ENCODE assay signal across 8 mouse cellular contexts in the genomic region with DNA sequence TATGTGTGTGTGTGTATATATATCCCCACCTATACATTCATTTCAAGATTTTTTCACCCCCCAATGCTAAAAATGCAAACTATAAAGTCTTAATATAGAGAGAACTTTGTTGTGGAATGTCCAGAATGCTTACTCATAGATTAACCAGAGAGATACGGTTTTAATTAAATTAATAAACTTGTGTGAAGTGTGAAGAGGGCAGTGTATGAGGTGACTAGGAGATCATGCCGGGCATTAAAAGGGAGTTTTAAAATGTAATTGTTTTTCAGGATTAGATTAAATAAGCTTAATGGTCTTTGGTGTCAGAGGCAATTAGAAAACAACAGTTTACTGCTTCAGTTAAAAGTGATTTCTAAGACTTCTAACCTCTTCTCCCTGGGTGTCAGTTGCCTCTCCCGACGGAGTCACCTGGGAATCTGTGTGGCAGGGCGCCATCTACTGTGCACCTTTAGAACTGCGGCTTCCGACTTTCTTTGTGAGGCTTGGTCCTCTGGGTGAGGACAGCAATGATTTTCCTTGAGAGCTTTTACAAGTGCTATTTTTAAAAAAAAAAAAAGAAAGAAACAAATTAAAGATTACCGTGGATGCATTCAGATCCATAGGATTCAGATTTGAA. TPM values are rescaled to one million over a fixed set of nuclear protein-coding genes. Genes with fewer than 3 reads are reported as not detected.
DNase-seq lines count a peak whose midpoint lies in the region; ATAC-seq and TF ChIP-seq lines count a peak whose summit lies in the region.

No protein-coding gene starts in this region.

- TF ChIP-seq CTCF in forebrain, postnatal 0 days (IDR thresholded peaks at IDR 0.05; ENCODE audit: low read depth), result peak; percentile 82

- no peak overlapping the region for H3K4me3 ChIP-seq in intestine, embryonic 14.5 days (ENCODE audit: low read depth, low read length)
- H3K4me3 ChIP-seq in intestine, embryonic 16.5 days (ENCODE audit: low read length), result no peak overlapping the region
- no peak overlapping the region for H3K4me3 ChIP-seq in forebrain, postnatal 0 days (ENCODE audit: low read depth, low read length)
- no peak overlapping the region for H3K4me3 ChIP-seq in limb, embryonic 10.5 days
- H3K4me3 ChIP-seq in neural tube, embryonic 13.5 days, result no peak overlapping the region

- H3K9me3 ChIP-seq in intestine, embryonic 14.5 days (ENCODE audit: control insufficient read depth, low read length), result no peaks in the 10 kb centered on the region
- H3K9me3 ChIP-seq in intestine, embryonic 16.5 days (ENCODE audit: control insufficient read depth, low read length), result no peaks in the 10 kb centered on the region
- H3K9me3 ChIP-seq in forebrain, postnatal 0 days (ENCODE audit: low read length), result no peaks in the 10 kb centered on the region
- no peaks in the 10 kb centered on the region for H3K9me3 ChIP-seq in limb, embryonic 10.5 days (replicated peaks)
- no peaks in the 10 kb centered on the region for H3K9me3 ChIP-seq in neural tube, embryonic 13.5 days

- no peaks in the 10 kb centered on the region for H3K27me3 ChIP-seq in intestine, embryonic 14.5 days (replicated peaks; ENCODE audit: control insufficient read depth, insufficient read depth, low read length)
- no peaks in the 10 kb centered on the region for H3K27me3 ChIP-seq in intestine, embryonic 16.5 days (replicated peaks; ENCODE audit: control insufficient read depth, insufficient read depth, low read length)
- no peaks in the 10 kb centered on the region for H3K27me3 ChIP-seq in forebrain, postnatal 0 days (ENCODE audit: insufficient read depth, low read length)
- no peaks in the 10 kb centered on the region for H3K27me3 ChIP-seq in limb, embryonic 10.5 days (ENCODE audit: low read depth, poor library complexity, severe bottlenecking)
- no peaks in the 10 kb centered on the region for H3K27me3 ChIP-seq in neural tube, embryonic 13.5 days

- no peak overlapping the region for H3K27ac ChIP-seq in intestine, embryonic 14.5 days (ENCODE audit: low read depth)
- no peak overlapping the region for H3K27ac ChIP-seq in intestine, embryonic 16.5 days (ENCODE audit: low read length)
- H3K27ac ChIP-seq in forebrain, postnatal 0 days (ENCODE audit: low read depth, low read length), result no peak overlapping the region
- H3K27ac ChIP-seq in limb, embryonic 10.5 days, result no peak overlapping the region
- H3K27ac ChIP-seq in neural tube, embryonic 13.5 days (replicated peaks), result no peak overlapping the region

- whole genome bisulfite sequencing in intestine, embryonic 14.5 days, result 20% methylated on average over 8 of the region's 8 CpGs
- 23% methylated on average over 8 of the region's 8 CpGs for WGBS in intestine, embryonic 16.5 days
- WGBS in forebrain, postnatal 0 days, result 11% methylated on average over 8 of the region's 8 CpGs
- 15% methylated on average over 8 of the region's 8 CpGs for WGBS in limb, embryonic 10.5 days
- 17% methylated on average over 8 of the region's 8 CpGs for WGBS in neural tube, embryonic 13.5 days

- peak; percentile 92 for DNase-seq in intestine, embryonic 14.5 days (ENCODE audit: low spot score)
- DNase-seq in cerebellum, adult 11 months, result peak; percentile 51
- DNase-seq in forebrain, postnatal 0 days, result peak; percentile 84
- peak; percentile 52 for DNase-seq in induced T-regulatory cell, adult 2 months (ENCODE audit: low read depth)
- peak; percentile 83 for DNase-seq in limb, embryonic 10.5 days (ENCODE audit: low spot score)
- DNase-seq in thymus, adult 18-20 months, result peak; percentile 4 to 9

- H3K36me3 ChIP-seq in intestine, embryonic 14.5 days (ENCODE audit: control insufficient read depth, insufficient read depth, low read length), result no peaks in the 10 kb centered on the region
- no peaks in the 10 kb centered on the region for H3K36me3 ChIP-seq in intestine, embryonic 16.5 days (ENCODE audit: control insufficient read depth, insufficient read depth, low read length)
- H3K36me3 ChIP-seq in forebrain, postnatal 0 days (ENCODE audit: insufficient read depth), result no peaks in the 10 kb centered on the region
- no peaks in the 10 kb centered on the region for H3K36me3 ChIP-seq in limb, embryonic 10.5 days
- no peaks in the 10 kb centered on the region for H3K36me3 ChIP-seq in neural tube, embryonic 13.5 days

- ATAC-seq in intestine, embryonic 14.5 days (replicated peaks; ENCODE audit: low FRiP score, low TSS enrichment, low read depth), result no peak
- ATAC-seq in intestine, embryonic 16.5 days, result no peak
- ATAC-seq in forebrain, postnatal 0 days, result peak; percentile 62
- peak; percentile 43 for ATAC-seq in neural tube, embryonic 13.5 days (ENCODE audit: low read depth)

- no peak overlapping the region for H3K4me2 ChIP-seq in intestine, embryonic 14.5 days (ENCODE audit: low read length)
- H3K4me2 ChIP-seq in intestine, embryonic 16.5 days (ENCODE audit: low read depth, low read length), result no peak overlapping the region
- no peak overlapping the region for H3K4me2 ChIP-seq in forebrain, postnatal 0 days (ENCODE audit: low read depth)
- no peak overlapping the region for H3K4me2 ChIP-seq in neural tube, embryonic 13.5 days

- no peak overlapping the region for H3K9ac ChIP-seq in intestine, embryonic 14.5 days (ENCODE audit: low read length)
- H3K9ac ChIP-seq in intestine, embryonic 16.5 days (ENCODE audit: low read depth, low read length), result no peak overlapping the region
- no peak overlapping the region for H3K9ac ChIP-seq in forebrain, postnatal 0 days
- H3K9ac ChIP-seq in neural tube, embryonic 13.5 days, result no peak overlapping the region

- no peaks in the 10 kb centered on the region for H3K4me1 ChIP-seq in intestine, embryonic 14.5 days (replicated peaks; ENCODE audit: control insufficient read depth, insufficient read depth, low read length)
- no peaks in the 10 kb centered on the region for H3K4me1 ChIP-seq in intestine, embryonic 16.5 days (ENCODE audit: control insufficient read depth, insufficient read depth, low read length)
- no peaks in the 10 kb centered on the region for H3K4me1 ChIP-seq in forebrain, postnatal 0 days (ENCODE audit: insufficient read depth)
- H3K4me1 ChIP-seq in limb, embryonic 10.5 days, result 0 out of 2 replicates have a peak, but pooled peaks cover 5% of the 10 kb centered on the region
- H3K4me1 ChIP-seq in neural tube, embryonic 13.5 days (replicated peaks), result no peaks in the 10 kb centered on the region

RNA-seq across cellular contexts. Expression of a gene that starts 27.4 kb away (rescaled TPM):
- not detected in 2 replicates for polyA plus RNA-seq in intestine, embryonic 14.5 days (2014; fragmentation: Nextera tagmentation; extraction: Ambion mirVana)
- polyA plus RNA-seq in intestine, embryonic 16.5 days (2015; fragmentation: Nextera tagmentation; extraction: Ambion mirVana), result not detected in 2 replicates
- not detected in 2 replicates for total RNA-seq in forebrain, postnatal 0 days (2014; rRNA removed)
- polyA plus RNA-seq in forebrain, postnatal 0 days (2015; fragmentation: Nextera tagmentation; extraction: Ambion mirVana), result not detected in 2 replicates
- polyA plus RNA-seq in limb, embryonic 10.5 days (2016; fragmentation: Nextera tagmentation; extraction: Ambion mirVana), result not detected in 2 replicates
- not detected in 2 replicates for polyA plus RNA-seq in neural tube, embryonic 13.5 days (2015; fragmentation: Nextera tagmentation; extraction: Ambion mirVana)

Comparison
In these comparisons a context has a peak if more than half of its experiments do, and no peak if none do; other contexts are left out.
1. ATAC-seq: peak in forebrain, postnatal 0 days (single experiment) and neural tube, embryonic 13.5 days (single experiment); none in intestine, embryonic 14.5 days (single experiment) and intestine, embryonic 16.5 days (single experiment).
2. DNase-seq: peak in every context shown above with its lines; median percentile 92 in intestine, embryonic 14.5 days; 84 in forebrain, postnatal 0 days; 83 in limb, embryonic 10.5 days; 52 in induced T-regulatory cell, adult 2 months; 51 in cerebellum, adult 11 months; 6 in thymus, adult 18-20 months.